Mouse (Mus musculus) ZHBTc4 (cell line): ENCODE measurements around the gene Slc6a21.

Experiments
- DNase-seq: peaks from one replicate; pipeline ENCODE4 v3.0.0-alpha.2; 2011; ENCODE audit warnings: low read depth, low spot score

Slc6a21 gene

GRCm38 (mm10) chr7:45277136-45277760 is at the start of gene Slc6a21:
Slc6a21 (plus strand) TSS chr7:45277513.
- DNase-seq, result peak; percentile 90

DNA sequence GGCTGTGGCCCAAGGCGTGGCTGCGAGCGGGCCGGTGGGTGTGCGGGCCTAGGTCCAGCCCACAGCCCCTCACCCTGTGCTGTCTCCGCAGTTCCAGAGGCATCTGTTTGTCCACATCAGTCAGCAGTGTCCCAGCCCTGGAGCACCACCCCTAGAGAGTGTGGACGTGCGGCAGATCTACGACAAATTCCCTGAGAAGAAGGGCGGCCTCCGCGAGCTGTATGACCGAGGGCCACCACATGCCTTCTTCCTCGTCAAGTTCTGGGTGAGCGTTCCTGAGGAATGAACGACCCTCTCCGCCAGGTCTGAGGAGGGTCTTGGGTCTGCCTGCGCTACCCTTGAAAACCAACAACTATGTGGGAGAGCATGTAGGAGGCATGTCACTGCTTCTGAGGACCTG is 48.8 kb upstream of the Slc6a21 start:
- no peak for DNase-seq

GRCm38 (mm10) chr7:45229046-45229445 is 48.3 kb upstream of the Slc6a21 start:
- peak; percentile 31 for DNase-seq

- DNase-seq, result peak; percentile 81
Observed at GRCm38 (mm10) chr7:45229459-45230203, 47.7 kb upstream of the Slc6a21 start.

GRCm38 (mm10) chr7:45231192-45231591 is 46.1 kb upstream of the Slc6a21 start:
- DNase-seq, result peak; percentile 45

DNA sequence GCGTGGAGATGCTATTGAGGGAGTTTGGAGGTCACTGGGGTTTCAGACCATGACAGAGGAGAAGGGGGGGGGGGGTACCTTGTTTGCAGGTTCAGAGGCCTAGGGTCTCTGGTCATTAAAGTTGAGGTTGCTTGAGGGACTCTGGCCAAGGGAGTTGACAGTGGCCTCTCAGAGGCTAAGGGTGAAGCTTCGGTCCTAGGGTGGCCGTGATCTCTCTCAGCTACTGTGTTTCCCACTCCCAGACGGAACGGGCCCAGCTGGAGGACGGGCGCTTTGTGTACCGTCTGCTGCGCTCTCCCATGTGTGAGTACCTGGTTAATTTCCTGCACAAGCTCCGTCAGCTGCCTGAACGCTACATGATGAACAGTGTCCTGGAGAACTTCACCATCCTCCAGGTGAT is 45.4 kb upstream of the Slc6a21 start:
- no peak for DNase-seq

DNA sequence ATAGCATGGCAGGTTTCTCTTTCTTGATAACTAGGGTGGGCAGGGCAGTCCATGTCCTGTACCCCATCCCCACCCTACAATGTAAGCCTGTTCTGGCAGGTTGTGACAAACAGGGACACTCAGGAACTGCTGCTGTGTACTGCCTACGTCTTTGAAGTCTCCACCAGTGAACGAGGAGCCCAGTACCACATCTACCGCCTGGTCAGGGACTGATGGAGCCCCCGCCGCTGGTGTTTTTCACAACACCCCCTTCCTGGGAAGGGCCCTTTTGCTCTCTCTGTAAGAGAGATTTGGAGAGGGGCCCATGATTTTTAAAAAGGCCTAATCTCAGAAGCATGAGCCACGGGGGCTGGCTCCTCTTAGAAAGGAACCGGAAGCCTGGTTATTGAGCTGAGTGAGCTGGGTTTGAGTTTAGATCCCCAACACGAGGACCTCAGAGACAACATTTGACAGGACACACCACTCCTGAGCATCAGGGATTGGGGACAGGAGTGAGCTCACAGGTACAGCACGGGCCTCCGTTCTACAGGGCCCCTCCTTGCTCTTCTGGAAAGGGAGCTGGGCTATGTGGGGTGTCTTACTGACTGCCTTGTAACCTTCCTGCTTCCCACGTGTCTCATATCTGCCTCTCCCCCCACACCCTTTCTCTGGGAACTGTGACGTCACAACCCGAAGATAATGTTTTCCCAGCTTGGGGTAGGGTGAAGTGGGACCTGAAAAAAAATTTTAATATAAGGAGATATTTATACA is 44.4 kb upstream of the Slc6a21 start:
- DNase-seq, result no peak

GRCm38 (mm10) chr7:45233580-45234332 is 43.6 kb upstream of the Slc6a21 start:
- no peak for DNase-seq

- DNase-seq, result peak; percentile 64
Observed at GRCm38 (mm10) chr7:45234333-45234841, 42.9 kb upstream of the Slc6a21 start.

DNA sequence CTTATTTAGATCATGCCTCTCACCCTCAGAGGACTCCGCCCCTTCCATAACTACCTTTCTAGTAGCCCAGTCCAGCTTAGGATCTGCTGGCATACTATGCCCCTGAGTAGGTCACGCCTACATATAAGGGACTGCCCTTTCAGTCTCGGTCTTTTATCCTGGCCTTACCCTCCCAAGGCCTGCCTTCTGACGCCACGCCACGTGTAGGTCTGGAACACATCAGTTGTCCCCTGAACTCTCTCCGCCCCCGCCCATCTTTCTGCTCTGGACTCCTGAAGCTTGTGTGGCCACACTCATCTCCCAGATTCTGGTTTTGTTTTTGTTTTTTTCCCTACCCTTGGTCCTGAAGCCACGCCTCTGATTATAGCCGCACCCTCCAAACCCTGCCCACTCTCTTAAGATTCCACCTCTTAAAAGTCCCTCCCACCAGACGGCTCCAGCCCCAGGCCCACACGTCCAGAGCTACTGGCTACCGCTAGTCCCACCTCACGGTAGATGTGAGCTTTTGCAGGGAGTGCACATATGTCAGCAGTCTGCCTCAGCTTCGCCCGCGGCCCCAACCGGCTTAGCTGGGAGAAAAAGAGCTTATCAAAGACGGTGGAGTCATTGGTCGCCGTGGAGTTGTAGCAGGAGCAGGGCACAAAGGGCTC is 42.3 kb upstream of the Slc6a21 start:
- DNase-seq, result peak; percentile 79

DNA sequence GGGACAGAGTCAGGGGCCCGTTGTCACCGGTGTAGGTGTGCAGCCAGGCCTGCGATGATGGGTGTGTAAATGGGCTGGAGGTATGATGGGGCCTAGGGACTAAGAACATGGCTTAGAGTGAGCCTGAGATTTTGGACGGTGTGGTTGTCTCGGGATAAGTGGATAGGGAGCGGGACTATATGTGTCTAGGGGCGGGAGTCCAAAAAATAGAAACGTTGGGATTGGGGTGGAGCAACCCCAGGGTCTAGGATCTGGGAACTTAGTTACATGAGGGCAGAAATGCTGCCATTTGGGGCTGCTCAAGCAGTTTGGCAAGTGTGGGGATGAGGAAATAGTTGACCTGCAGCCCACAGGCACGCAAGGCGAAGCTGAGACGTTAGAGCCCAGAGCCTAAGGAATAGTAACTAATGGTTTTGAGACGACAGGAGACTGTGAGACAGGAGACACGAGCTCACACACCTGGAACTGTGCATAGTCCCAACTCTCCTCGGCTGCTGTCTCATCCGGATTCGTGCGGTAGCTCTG is 41.6 kb upstream of the Slc6a21 start:
- no peak for DNase-seq

GRCm38 (mm10) chr7:45237747-45238699 is 39.3 kb upstream of the Slc6a21 start:
- no peak for DNase-seq

DNA sequence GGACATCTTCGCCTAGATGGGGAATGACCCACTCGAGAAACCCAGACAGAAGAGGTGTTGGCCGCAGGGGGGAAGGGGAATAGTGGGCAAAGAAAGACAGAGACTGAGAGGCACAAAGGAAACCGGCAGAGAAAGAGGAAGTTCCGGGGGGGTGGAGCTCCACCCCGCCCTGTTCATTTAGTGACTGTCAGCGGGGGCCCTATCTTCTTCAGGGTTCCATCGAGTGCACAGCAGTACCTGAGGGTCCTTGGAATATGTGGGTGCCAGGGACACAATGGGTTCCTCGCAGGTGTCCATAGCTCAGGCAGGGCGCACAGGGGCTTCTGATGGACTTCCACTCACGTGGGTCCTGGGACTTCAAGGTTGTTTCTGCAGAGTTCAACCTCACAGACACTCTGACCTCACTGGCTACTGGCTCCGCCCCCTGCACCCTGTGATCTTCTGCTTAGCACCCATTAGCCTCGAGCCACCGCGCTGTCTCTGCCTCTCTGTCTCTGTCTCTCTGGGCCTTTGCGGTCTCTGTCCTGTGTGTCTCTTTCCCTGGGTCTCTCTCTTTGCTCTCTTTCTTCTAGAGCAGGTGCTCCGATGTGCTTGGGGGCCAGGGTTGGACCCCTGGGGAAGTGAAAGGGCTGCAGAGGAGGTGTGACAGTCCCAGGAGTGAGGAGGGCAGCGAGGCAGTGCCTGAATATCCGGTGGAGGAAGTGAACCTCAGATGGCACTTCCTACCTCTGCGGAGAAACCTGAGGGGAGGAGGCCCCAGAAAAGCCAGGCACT is 38.4 kb upstream of the Slc6a21 start, which contains the start of gene Cd37:
Gene Cd37, minus strand, starts transcription at position 393 of the 774 bp plus-strand sequence.
- peak; percentile 75 for DNase-seq

DNA sequence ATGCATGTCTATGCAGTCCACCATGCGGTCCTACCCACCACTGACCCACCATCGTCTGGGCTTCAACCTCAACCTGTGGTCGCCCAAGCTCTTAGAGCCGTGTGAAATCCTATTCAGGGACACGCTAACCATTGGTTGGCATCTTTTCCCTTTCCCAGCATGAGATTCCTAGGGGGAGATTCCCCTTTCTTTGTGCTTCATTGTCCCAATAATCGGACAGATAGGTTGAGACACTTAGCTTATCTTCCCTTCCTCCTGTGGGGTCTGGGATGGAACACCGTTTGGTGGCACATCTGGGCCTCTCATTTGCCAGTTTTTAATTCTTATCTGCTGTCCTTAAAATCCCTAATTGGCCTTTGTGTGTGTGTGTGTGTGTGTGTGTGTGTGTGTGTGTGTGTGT is 37.2 kb upstream of the Slc6a21 start:
- peak; percentile 23 for DNase-seq

- DNase-seq, result peak; percentile 97
Observed at GRCm38 (mm10) chr7:45240633-45241388, 36.5 kb upstream of the Slc6a21 start, which contains the start of gene Slc6a16. Slc6a16 (plus strand) TSS chr7:45241085.

DNA sequence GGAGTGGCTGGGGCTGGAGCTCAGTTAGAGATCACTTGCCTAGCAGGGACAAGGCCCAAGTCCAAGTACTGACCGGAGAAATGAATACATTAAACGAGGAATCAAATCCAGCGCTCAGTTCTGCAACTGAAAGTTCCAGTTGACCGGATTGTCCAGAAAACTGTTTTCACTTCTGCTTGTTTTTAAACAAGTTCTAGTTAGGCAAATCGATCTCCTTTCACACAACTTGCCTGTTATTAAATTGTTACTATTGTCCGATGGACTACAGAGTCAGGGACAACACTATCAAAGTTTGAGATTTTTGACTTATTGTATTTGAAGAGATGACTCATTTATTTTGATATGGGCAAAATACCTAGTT is 35.9 kb upstream of the Slc6a21 start:
- no peak for DNase-seq

DNA sequence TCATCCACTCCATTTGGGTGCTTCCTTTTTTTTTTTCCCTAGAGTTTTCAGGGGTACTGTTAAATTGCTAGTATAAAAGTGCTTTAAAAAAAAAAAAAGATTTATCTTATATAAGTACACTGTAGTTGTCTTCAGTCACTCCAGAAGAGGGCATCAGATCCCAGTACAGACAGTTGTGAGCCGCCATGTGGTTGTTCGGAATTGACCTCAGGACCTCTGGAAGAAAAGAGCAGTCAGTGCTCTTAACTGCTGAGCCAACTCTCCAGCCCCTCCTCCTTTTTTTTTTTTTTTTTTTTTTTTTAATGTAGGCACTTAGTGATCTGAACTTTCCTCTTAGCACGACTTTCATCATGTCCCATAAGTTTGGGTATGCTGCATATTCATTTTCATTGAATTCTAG is 29.6 kb upstream of the Slc6a21 start:
- no peak for DNase-seq

DNA sequence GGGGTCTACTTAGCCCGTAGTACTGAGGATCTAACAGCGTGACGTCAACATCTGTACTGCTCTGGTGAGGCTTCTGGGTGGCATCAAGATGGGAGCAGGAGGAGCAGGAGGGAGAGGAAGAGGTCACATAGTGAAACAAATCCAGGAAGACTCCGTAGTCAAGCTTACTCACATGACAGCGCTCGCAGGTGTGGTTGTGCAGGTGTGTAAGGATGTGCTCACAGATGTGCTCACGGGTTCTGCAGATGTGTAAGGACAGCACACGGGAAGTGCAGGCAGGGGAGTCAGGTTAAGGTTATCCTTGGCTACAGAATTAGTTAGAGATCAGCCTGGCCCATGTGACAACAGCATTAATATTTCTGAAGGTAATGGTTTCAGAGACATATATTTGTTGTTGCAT is 23.5 kb upstream of the Slc6a21 start:
- DNase-seq, result no peak
